Mouse (Mus musculus): ENCODE results near the gene Cox6a1.
"Not testable (repeated sequence)": the region's sequence is repeated elsewhere in the genome, so short reads cannot be mapped to it uniquely, and the experiment has no call there.

Gene Cox6a1

GRCm38 (mm10) chr5:115347564-115347963 lies 1.2 kb downstream of the Cox6a1 start:
- peak; percentile 81 for DNase-seq

- DNase-seq = no peak
Measured at GRCm38 (mm10) chr5:115341314-115342165, 7.2 kb downstream of the Cox6a1 start.

GRCm38 (mm10) chr5:115340577-115341313 lies 8.0 kb downstream of the Cox6a1 start, which contains the start of the genes Gatc and Triap1:
Gatc (minus strand) TSS chr5:115341178.
Triap1 (plus strand) TSS chr5:115341225.
- peak; percentile 78 for DNase-seq

GRCm38 (mm10) chr5:115340007-115340406 lies 8.8 kb downstream of the Cox6a1 start:
- no peak for DNase-seq

GRCm38 (mm10) chr5:115333626-115334025 lies 15.2 kb downstream of the Cox6a1 start:
- DNase-seq = no peak

GRCm38 (mm10) chr5:115330955-115331354 lies 17.8 kb downstream of the Cox6a1 start:
- DNase-seq = no peak

- DNase-seq = no peak
Measured at GRCm38 (mm10) chr5:115327610-115328548, 20.9 kb downstream of the Cox6a1 start.

- DNase-seq = peak; percentile 94
Measured at GRCm38 (mm10) chr5:115326875-115327609, 21.7 kb downstream of the Cox6a1 start, which contains the start of gene Srsf9. Srsf9 (plus strand) TSS chr5:115327177.

GRCm38 (mm10) chr5:115326256-115326831 lies 22.4 kb downstream of the Cox6a1 start:
- no peak for DNase-seq

GRCm38 (mm10) chr5:115319004-115319940 lies 29.5 kb downstream of the Cox6a1 start:
- peak; percentile 65 for DNase-seq

- DNase-seq = no peak
Measured at GRCm38 (mm10) chr5:115317645-115318328, 31.0 kb downstream of the Cox6a1 start.

GRCm38 (mm10) chr5:115316968-115317644 lies 31.7 kb downstream of the Cox6a1 start:
- DNase-seq = no peak

- no peak for DNase-seq
Measured at GRCm38 (mm10) chr5:115313668-115313943, 35.2 kb downstream of the Cox6a1 start.

GRCm38 (mm10) chr5:115312816-115313667 lies 35.7 kb downstream of the Cox6a1 start:
- DNase-seq = no peak

- no peak for DNase-seq
Measured at GRCm38 (mm10) chr5:115312354-115312753, 36.4 kb downstream of the Cox6a1 start.

- not testable (repeated sequence) for DNase-seq
Measured at GRCm38 (mm10) chr5:115302190-115302589, 46.6 kb downstream of the Cox6a1 start.

- peak; percentile 27 for DNase-seq
Measured at GRCm38 (mm10) chr5:115301615-115302014, 47.2 kb downstream of the Cox6a1 start.

Measured in kidney, adult 11 months (tissue).